Mouse (Mus musculus): ENCODE measurements around the gene Gm12216. TPM values are rescaled to one million over a fixed set of nuclear protein-coding genes. Genes with fewer than 3 reads are reported as not detected.

The Gm12216 gene
- polyA plus RNA-seq, 1 experiment from 2014 or later, result 0.63 TPM

DNA sequence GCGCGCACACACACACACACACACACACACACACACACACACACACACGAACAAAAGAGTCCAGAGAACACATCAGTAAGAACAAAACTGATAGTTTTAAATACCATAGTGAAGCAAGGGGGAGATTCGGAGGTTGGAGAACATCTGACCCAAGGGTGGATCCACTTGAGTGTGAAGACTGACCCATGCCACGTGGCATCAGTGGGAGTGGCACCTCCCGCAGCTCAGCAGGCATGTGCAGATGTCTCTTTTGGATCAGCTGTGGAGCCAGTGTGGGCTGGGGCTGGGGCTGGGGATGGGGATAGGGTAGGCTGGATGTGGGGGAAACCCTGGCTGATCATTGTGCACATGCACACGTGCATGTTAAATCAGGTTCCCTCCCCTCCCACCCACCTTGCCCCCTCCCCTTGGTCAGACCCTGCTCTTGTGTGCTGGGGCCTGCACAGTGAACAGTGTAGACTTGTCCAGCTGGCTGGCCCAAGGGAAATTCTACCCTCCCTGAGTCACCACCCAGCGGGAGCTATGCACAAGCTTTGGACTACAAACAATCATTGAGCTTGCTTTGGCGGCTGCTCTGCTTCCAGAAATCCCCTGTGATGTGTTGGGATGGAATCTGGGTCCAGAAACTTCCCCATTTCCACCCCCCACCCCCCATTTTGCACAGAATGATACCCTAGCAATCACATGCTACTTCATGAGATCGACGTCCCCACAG lies 37.7 kb downstream of the Gm12216 start:
- no peak for ATAC-seq (ENCODE audit: low read depth)
- Histone ChIP-seq H3K27ac (replicated peaks; ENCODE audit: low read depth, low read length) (no peak overlapping the region), H3K4me1 (ENCODE audit: control insufficient read depth, insufficient read depth, low read length) (no peaks in the 10 kb centered on the region), H3K4me2 (ENCODE audit: low read depth, low read length) (no peak overlapping the region), H3K27me3 (replicated peaks; ENCODE audit: control insufficient read depth, insufficient read depth, low read length) (no peaks in the 10 kb centered on the region), H3K9me3 (ENCODE audit: control insufficient read depth, low read length) (no peaks in the 10 kb centered on the region), H3K9ac (ENCODE audit: low read depth, low read length) (no peak overlapping the region), H3K36me3 (ENCODE audit: control insufficient read depth, insufficient read depth, low read length) (no peaks in the 10 kb centered on the region), H3K4me3 (ENCODE audit: low read depth, low read length) (no peak overlapping the region)
- no peak for DNase-seq (ENCODE audit: low spot score)
- WGBS, result 77% methylated on average over 11 of the region's 11 CpGs

DNA sequence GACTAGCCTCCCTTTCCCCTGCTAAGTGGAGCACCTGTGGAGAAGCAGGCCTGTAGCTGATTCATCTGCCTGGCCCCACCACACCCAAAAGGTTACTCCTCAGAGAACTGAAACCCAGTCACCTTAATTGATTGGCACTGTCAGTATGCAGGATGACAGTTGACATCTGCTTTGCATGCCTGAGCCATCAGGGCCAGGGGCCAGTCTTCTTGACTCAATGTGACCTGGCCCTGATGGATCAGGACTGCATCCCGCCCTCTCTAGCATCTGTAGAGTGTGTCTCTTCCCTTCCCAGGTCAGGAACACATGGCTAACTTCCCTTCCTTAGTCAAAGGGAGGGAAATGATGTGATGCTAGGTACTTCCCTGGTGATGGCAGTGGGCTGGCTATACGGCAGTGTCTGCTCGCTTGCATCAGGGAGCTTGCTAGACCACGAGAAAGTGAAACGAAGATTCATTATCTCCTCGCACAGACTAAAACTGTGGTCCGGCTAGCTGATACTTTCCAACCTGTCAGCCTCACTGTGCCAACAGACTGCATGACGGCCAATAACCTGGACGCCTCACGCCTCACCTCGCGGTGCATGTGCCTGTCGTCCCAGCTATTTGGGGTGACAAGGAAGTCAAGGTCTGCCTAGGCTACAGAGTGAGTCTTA lies 38.4 kb downstream of the Gm12216 start:
- WGBS, result 87% methylated on average over 13 of the region's 13 CpGs
- Histone ChIP-seq H3K9me3 (ENCODE audit: control insufficient read depth, low read length) (no peaks in the 10 kb centered on the region), H3K4me1 (ENCODE audit: control insufficient read depth, insufficient read depth, low read length) (no peaks in the 10 kb centered on the region), H3K36me3 (ENCODE audit: control insufficient read depth, insufficient read depth, low read length) (no peaks in the 10 kb centered on the region), H3K4me2 (ENCODE audit: low read depth, low read length) (no peak overlapping the region), H3K9ac (ENCODE audit: low read depth, low read length) (no peak overlapping the region), H3K4me3 (ENCODE audit: low read depth, low read length) (no peak overlapping the region), H3K27ac (replicated peaks; ENCODE audit: low read depth, low read length) (no peak overlapping the region), H3K27me3 (replicated peaks; ENCODE audit: control insufficient read depth, insufficient read depth, low read length) (no peaks in the 10 kb centered on the region)
- ATAC-seq (ENCODE audit: low read depth) (no peak), DNase-seq (ENCODE audit: low spot score) (no peak)

DNA sequence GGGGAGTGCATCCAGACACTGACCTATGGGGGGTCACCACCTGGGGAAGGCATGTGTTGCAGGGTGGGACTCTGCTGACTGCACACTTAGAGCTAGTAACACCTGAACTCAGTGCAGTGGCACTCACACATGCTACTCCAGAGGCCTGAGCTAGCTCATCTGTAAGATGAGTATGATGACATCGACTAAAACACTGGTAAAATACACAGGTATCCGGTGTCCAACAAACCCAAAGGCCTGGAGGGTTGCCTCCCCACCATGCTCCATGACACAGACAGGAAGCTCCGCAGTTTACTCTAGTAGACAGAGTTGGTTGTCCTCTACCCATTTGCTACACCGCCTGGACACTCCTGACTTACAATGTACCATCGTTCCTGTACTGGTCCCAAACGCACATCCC lies 39.5 kb downstream of the Gm12216 start:
- no peak overlapping the region for H3K4me2 ChIP-seq (ENCODE audit: low read depth, low read length)
- H3K9me3 ChIP-seq (ENCODE audit: control insufficient read depth, low read length), result no peaks in the 10 kb centered on the region
- ATAC-seq (ENCODE audit: low read depth), result no peak
- WGBS, result 91% methylated on average over 6 of the region's 6 CpGs
- no peak overlapping the region for H3K27ac ChIP-seq (replicated peaks; ENCODE audit: low read depth, low read length)
- no peaks in the 10 kb centered on the region for H3K4me1 ChIP-seq (ENCODE audit: control insufficient read depth, insufficient read depth, low read length)
- H3K4me3 ChIP-seq (ENCODE audit: low read depth, low read length), result no peak overlapping the region
- no peak for DNase-seq (ENCODE audit: low spot score)
- no peaks in the 10 kb centered on the region for H3K36me3 ChIP-seq (ENCODE audit: control insufficient read depth, insufficient read depth, low read length)
- H3K9ac ChIP-seq (ENCODE audit: low read depth, low read length), result no peak overlapping the region
- H3K27me3 ChIP-seq (replicated peaks; ENCODE audit: control insufficient read depth, insufficient read depth, low read length), result no peaks in the 10 kb centered on the region

GRCm38 (mm10) chr11:53818794-53819193 lies 40.3 kb downstream of the Gm12216 start:
- 58% methylated on average over 6 of the region's 6 CpGs for WGBS

GRCm38 (mm10) chr11:53816841-53817375 lies 42.1 kb downstream of the Gm12216 start:
- no peaks in the 10 kb centered on the region for H3K36me3 ChIP-seq (ENCODE audit: control insufficient read depth, insufficient read depth, low read length)
- no peaks in the 10 kb centered on the region for H3K4me1 ChIP-seq (ENCODE audit: control insufficient read depth, insufficient read depth, low read length)
- H3K27me3 ChIP-seq (replicated peaks; ENCODE audit: control insufficient read depth, insufficient read depth, low read length), result no peaks in the 10 kb centered on the region

More at GRCm38 (mm10) chr11:53818794-53819193, 40.3 kb downstream of the Gm12216 start:
- Histone ChIP-seq H3K27me3 (replicated peaks; ENCODE audit: control insufficient read depth, insufficient read depth, low read length) (no peaks in the 10 kb centered on the region), H3K9ac (ENCODE audit: low read depth, low read length) (no peak overlapping the region), H3K4me3 (ENCODE audit: low read depth, low read length) (no peak overlapping the region), H3K27ac (replicated peaks; ENCODE audit: low read depth, low read length) (no peak overlapping the region), H3K36me3 (ENCODE audit: control insufficient read depth, insufficient read depth, low read length) (no peaks in the 10 kb centered on the region), H3K9me3 (ENCODE audit: control insufficient read depth, low read length) (no peaks in the 10 kb centered on the region), H3K4me1 (ENCODE audit: control insufficient read depth, insufficient read depth, low read length) (no peaks in the 10 kb centered on the region), H3K4me2 (ENCODE audit: low read depth, low read length) (no peak overlapping the region)
- DNase-seq (ENCODE audit: low spot score), result no peak
- ATAC-seq (ENCODE audit: low read depth), result no peak

DNA sequence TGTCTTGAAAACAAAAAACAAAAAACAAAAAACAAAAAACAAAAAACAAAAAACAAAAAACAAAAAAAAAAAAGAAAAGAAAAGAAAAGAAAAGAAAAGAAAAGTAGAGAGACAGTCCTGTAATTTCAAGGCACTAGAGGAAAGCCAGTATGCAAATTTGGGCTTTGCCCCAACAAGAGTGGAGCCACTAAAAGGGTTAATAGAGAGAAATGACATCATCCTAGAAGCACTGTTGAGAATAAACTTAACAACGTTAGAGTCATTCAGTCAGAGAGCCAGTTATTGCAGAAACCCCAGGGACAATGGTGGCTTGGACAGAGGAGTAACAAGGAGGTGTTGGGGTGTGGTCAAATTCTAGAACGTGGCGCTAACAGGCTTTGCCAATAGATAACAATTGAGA lies 44.2 kb downstream of the Gm12216 start:
- no peak overlapping the region for H3K9ac ChIP-seq (ENCODE audit: low read depth, low read length)
- H3K4me1 ChIP-seq (ENCODE audit: control insufficient read depth, insufficient read depth, low read length), result no peaks in the 10 kb centered on the region; the same call in 1 of the 2 replicates
- 53% methylated on average over 3 of the region's 3 CpGs for WGBS
- ATAC-seq (ENCODE audit: low read depth) (no peak), DNase-seq (ENCODE audit: low spot score) (no peak)
- no peaks in the 10 kb centered on the region for H3K9me3 ChIP-seq (ENCODE audit: control insufficient read depth, low read length)
- H3K36me3 ChIP-seq (ENCODE audit: control insufficient read depth, insufficient read depth, low read length), result no peaks in the 10 kb centered on the region
- H3K4me3 ChIP-seq (ENCODE audit: low read depth, low read length), result no peak overlapping the region
- H3K4me2 ChIP-seq (ENCODE audit: low read depth, low read length), result no peak overlapping the region
- no peaks in the 10 kb centered on the region for H3K27me3 ChIP-seq (replicated peaks; ENCODE audit: control insufficient read depth, insufficient read depth, low read length)
- no peak overlapping the region for H3K27ac ChIP-seq (replicated peaks; ENCODE audit: low read depth, low read length)

More at GRCm38 (mm10) chr11:53816841-53817375, 42.1 kb downstream of the Gm12216 start:
- WGBS, result 87% methylated on average over 5 of the region's 5 CpGs
- no peak overlapping the region for H3K27ac ChIP-seq (replicated peaks; ENCODE audit: low read depth, low read length)
- H3K4me2 ChIP-seq (ENCODE audit: low read depth, low read length), result no peak overlapping the region
- DNase-seq (ENCODE audit: low spot score) (no peak), ATAC-seq (ENCODE audit: low read depth) (no peak)
- H3K9me3 ChIP-seq (ENCODE audit: control insufficient read depth, low read length), result no peaks in the 10 kb centered on the region
- no peak overlapping the region for H3K4me3 ChIP-seq (ENCODE audit: low read depth, low read length)
- H3K9ac ChIP-seq (ENCODE audit: low read depth, low read length), result no peak overlapping the region

DNA sequence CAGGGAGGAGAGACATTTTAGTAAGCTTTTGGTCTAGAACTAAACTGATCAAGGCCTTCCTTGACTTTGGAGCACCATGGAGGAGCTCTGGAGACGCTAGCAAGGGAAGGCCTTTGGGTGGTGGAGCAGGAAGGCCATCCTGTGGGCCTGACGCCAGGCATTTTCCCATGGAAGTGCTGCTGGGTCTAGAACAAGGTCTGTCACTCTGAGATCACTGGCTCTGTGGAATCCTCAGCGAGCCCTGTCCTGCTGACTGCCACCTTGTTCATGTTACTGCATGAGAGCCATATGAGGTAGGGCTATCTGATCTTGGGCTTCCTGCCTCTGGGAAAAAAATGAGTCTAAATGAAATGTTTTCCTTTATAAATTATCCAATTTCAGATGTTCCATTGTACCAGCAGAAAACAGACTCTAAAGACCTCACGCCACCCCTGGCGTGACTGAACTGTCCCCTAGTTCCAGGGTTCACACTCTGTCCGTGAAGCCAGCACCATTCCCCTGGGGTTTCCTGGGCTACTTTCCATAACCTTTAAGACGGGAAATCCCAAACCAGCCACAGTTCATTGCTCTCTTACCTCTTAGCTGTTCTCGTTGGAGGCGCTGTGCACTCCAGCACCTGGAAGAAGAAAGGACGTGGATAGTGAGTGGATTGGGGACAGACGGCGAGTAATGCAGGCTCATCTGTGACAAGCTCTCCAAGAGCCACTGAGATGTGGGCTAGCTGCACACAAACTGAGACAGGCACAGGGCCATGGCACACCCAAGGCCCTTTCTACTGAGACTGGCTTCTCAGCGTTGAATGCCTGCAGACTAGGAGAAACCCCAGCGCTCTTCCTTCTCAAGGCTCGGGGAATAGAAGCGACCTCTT lies 45.8 kb downstream of the Gm12216 start:
- ATAC-seq (ENCODE audit: low read depth) (no peak), DNase-seq (ENCODE audit: low spot score) (no peak)
- 76% methylated on average over 16 of the region's 16 CpGs for WGBS
- Histone ChIP-seq H3K27ac (replicated peaks; ENCODE audit: low read depth, low read length) (no peak overlapping the region), H3K4me2 (ENCODE audit: low read depth, low read length) (no peak overlapping the region), H3K4me1 (ENCODE audit: control insufficient read depth, insufficient read depth, low read length) (no peaks in the 10 kb centered on the region; the same call in 1 of the 2 replicates), H3K4me3 (ENCODE audit: low read depth, low read length) (no peak overlapping the region), H3K27me3 (replicated peaks; ENCODE audit: control insufficient read depth, insufficient read depth, low read length) (no peaks in the 10 kb centered on the region), H3K9ac (ENCODE audit: low read depth, low read length) (no peak overlapping the region), H3K36me3 (ENCODE audit: control insufficient read depth, insufficient read depth, low read length) (no peaks in the 10 kb centered on the region), H3K9me3 (ENCODE audit: control insufficient read depth, low read length) (no peaks in the 10 kb centered on the region)

DNA sequence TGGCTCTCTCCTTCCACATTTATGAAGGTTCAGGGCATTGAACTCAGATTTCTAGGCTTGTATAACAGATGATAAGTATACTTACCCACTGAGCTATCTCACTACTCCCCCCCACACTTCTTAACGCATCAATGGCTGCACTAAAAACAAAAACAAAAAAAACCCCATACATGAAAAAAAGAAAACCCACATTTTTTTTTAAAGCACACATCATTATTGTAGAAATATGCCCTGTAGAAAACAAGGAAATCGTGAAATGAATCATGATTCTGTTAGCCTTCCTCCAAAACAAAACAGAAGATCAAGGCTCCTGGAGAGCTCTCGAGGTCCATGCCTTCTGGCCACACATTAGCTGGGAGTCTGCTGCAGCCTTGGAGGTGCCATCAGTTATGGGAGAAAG lies 47.7 kb downstream of the Gm12216 start:
- H3K36me3 ChIP-seq (ENCODE audit: control insufficient read depth, insufficient read depth, low read length), result no peaks in the 10 kb centered on the region
- H3K9me3 ChIP-seq (ENCODE audit: control insufficient read depth, low read length), result no peaks in the 10 kb centered on the region
- H3K4me3 ChIP-seq (ENCODE audit: low read depth, low read length), result no peak overlapping the region
- no peaks in the 10 kb centered on the region; the same call in 1 of the 2 replicates for H3K4me1 ChIP-seq (ENCODE audit: control insufficient read depth, insufficient read depth, low read length)
- no peak overlapping the region for H3K4me2 ChIP-seq (ENCODE audit: low read depth, low read length)
- DNase-seq (ENCODE audit: low spot score) (no peak), ATAC-seq (ENCODE audit: low read depth) (no peak)
- no peak overlapping the region for H3K27ac ChIP-seq (replicated peaks; ENCODE audit: low read depth, low read length)
- H3K9ac ChIP-seq (ENCODE audit: low read depth, low read length), result no peak overlapping the region
- WGBS, result 84% methylated on average over 3 of the region's 3 CpGs
- H3K27me3 ChIP-seq (replicated peaks; ENCODE audit: control insufficient read depth, insufficient read depth, low read length), result no peaks in the 10 kb centered on the region
